Mouse (Mus musculus): Measurements from ENCODE around the gene Epn1.

DNA sequence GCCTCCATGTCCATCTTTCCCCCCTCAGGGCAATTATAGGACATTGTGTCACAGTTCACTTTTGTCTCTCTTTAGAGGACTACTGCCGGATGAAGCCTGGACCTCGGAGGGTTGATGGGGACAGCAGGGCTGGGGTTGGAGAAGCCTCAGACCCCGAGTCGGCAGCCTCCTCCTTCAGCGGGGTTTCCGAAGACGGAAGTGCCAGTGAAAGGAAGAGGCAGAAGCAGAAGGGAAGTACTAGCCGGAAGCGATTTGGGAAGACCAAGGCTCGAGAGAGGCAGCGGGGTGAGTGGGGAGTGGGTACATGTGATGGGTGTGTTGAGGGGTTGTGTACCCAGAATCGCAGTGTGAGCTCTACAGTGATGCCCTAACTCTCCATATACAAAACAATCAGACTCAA, 20.6 kb upstream of the Epn1 start:
- TF ChIP-seq CTCF (IDR thresholded peaks at IDR 0.05; ENCODE audit: extremely low read depth, insufficient read depth, low read length) = no peak
- no peak for TF ChIP-seq POLR2A (IDR thresholded peaks at IDR 0.05; ENCODE audit: extremely low read depth, insufficient read depth, low read length)
